Mouse (Mus musculus) heart, adult 2 months (tissue): ENCODE data around the gene Cisd1.

Experiments used
- CTCF ChIP-seq: fragments of 200-600 bp; IDR thresholded peaks from 2 replicates; pipeline ENCODE4 v1.8.1; 2022; ENCODE audit warnings: antibody characterized with exemption, mild to moderate bottlenecking, moderate library complexity
- POLR2A ChIP-seq: fragments of 200-500 bp; IDR thresholded peaks from 2 replicates; pipeline ENCODE4 v1.6.1; 2011; ENCODE audit warnings: mild to moderate bottlenecking, low read depth, low read length, control low read depth; ENCODE audit not compliant: insufficient read depth

DNA sequence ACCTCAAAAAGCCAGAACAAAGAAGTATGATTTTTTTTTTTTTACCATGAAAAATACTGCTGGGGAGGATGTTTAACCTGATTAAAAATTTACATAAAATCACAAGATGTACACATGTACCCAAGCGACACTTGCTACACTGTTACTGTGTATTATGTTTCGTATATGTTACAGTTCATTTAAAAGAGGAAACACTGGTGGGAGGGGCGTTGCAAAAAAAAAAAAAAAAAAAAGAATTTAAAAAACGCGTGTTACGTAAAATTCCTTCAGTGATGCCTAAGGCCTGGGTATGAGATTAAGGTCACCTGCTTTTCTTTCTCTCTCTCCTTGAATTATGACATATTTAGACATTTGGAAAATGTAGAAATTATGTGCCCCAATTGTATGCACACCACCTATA lies 38.0 kb downstream of the Cisd1 start:
- TF ChIP-seq CTCF: no peak
- no peak for TF ChIP-seq POLR2A
